Mouse (Mus musculus) embryonic facial prominence, embryonic 12.5 days (tissue): ENCODE measurements at regions not wholly inside any gene's neighbourhood (a gene's known extent, or its start where the extent isn't known, plus 50 kb on each side); places are given as distances from the start of the nearest gene placed in this dataset.
A peak's percentile ranks its signal among the peaks of the same experiment; 100 is the strongest.

ENCODE experiments used
- ATAC-seq: fragments of 200-750 bp; cut with Nextera tagmentation; 2 replicates; pipeline ENCODE4 v1.8.0; 2017; ENCODE audit not compliant: insufficient number of reproducible peaks, insufficient read depth, low FRiP score, low TSS enrichment
- H3K27ac ChIP-seq: fragments of 300-500 bp; sonication (generic); 2 replicates; pipeline ENCODE4 v1.5.1; 2016; ENCODE audit warnings: mild to moderate bottlenecking
- H3K27me3 ChIP-seq: fragments of 300-500 bp; sonication (generic); 2 replicates; pipeline ENCODE4 v1.6.1; 2016; ENCODE audit warnings: mild to moderate bottlenecking, moderate library complexity
- H3K36me3 ChIP-seq: fragments of 300-500 bp; sonication (generic); 2 replicates; pipeline ENCODE4 v1.6.1; 2016; ENCODE audit warnings: mild to moderate bottlenecking
- H3K4me1 ChIP-seq: fragments of 300-500 bp; sonication (generic); 2 replicates; pipeline ENCODE4 v1.6.1; 2016
- H3K4me2 ChIP-seq: fragments of 300-500 bp; sonication (generic); replicated peaks from 2 replicates; pipeline ENCODE4 v1.6.1; 2016; ENCODE audit warnings: mild to moderate bottlenecking, moderate library complexity
- H3K4me3 ChIP-seq: fragments of 300-500 bp; sonication (generic); 2 replicates; pipeline ENCODE4 v1.5.1; 2016; ENCODE audit warnings: mild to moderate bottlenecking
- H3K9ac ChIP-seq: fragments of 300-500 bp; sonication (generic); 2 replicates; pipeline ENCODE4 v1.6.1; 2016; ENCODE audit warnings: mild to moderate bottlenecking, moderate library complexity
- H3K9me3 ChIP-seq: fragments of 300-500 bp; sonication (generic); 2 replicates; pipeline ENCODE4 v1.6.1; 2016; ENCODE audit warnings: mild to moderate bottlenecking, moderate library complexity
- WGBS: fragments of 180-500 bp; shearing (Covaris S2); methylation state at CpG from one replicate; pipeline ENCODE4 v1.1.7; 2016; 5-methylcytosine and 5-hydroxymethylcytosine counted together

DNA sequence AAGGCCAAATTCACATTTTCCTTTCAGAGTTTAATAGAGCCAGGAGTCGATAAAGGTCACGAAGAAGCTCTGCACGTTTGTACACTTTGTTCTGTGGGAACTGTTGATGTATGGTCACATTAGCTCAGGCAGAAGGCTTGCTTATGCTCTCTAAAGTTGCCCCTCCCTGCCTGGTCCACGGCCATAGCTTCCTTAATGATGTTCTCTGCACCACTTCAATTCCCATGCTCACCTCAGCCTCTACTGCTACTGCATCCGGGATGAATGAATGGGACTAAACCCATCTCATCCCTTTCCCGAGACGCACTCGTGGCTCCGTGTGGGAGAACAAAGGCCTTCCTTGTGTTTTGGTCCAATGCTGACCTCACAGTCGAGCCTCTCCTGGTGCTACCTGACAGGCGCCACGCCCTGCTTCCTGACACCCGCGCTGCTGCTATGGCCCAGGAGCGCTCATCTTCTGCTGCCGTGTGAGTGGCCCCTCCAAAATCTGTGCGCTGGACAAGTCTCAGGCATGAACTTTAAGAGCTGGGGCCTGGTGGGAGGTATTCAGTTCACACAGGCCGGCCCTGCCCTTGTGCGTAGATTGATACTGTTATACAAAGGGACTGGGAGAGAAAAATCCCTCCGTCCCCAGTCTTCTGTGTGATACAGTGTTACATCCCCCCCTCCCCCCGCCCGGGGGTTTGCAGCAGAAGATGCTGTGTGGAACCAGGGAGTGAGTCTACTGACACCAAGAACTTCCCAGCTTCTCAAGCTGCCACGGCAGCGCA lies 386.3 kb upstream of the Trpc7 start:
- H3K4me1 ChIP-seq: peaks cover 3% of the 10 kb centered on the region; the same call in 1 of the 2 replicates
- H3K9me3 ChIP-seq: no peaks in the 10 kb centered on the region
- no peak overlapping the region for H3K4me3 ChIP-seq
- H3K9ac ChIP-seq: no peak overlapping the region
- H3K4me2 ChIP-seq: no peak overlapping the region
- 0 out of 2 replicates have a peak, but pooled peaks cover 5% of the 10 kb centered on the region for H3K27me3 ChIP-seq
- no peaks in the 10 kb centered on the region for H3K36me3 ChIP-seq
- 44% methylated on average over 24 of the region's 24 CpGs for WGBS
- no peak for ATAC-seq
- no peak overlapping the region for H3K27ac ChIP-seq

DNA sequence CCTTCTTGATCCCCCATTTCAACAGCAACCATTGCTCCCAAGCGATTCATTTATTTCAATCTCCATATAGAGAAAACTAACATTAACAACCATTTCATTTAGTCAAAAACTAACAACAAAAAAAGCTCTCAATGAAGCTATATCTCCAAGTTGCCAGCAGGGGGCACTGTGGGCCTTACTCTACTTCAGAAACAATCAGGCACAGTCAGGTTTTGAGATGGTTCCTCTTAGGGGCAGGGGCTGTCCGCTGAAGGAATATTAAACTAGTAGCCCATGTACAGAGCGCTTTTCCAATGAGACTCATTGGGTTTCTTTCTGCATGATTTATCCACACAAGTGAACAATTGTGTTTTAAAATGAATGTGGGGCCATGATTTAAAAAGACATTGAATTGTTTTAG lies 385.7 kb upstream of the Trpc7 start:
- Histone ChIP-seq H3K9me3 (no peaks in the 10 kb centered on the region), H3K4me3 (no peak overlapping the region), H3K4me1 (peaks cover 3% of the 10 kb centered on the region; the same call in 1 of the 2 replicates), H3K27ac (no peak overlapping the region), H3K36me3 (no peaks in the 10 kb centered on the region), H3K9ac (no peak overlapping the region), H3K27me3 (0 out of 2 replicates have a peak, but pooled peaks cover 5% of the 10 kb centered on the region), H3K4me2 (no peak overlapping the region)
- WGBS: 29% methylated on average over 3 of the region's 3 CpGs
- ATAC-seq: no peak

DNA sequence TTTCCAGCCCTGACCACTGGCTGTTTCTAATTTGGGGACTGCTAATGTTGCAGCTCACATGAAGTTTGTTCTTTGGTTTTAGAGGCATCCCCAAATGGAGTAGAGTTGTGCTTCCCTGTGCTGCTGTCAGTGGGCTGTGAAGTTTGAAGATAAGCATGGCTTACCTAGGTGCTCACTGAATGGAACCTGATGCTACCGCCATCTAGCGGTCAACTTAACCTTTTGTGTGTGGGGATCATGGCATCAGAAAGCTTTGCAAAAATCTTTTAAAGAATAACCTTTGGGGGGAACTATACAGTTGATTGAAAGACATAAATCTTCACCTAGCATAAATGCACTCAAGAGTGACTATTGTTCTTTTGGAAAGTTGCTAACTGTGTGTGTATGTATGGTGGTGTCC lies 382.8 kb upstream of the Trpc7 start:
- WGBS: 4% methylated on average over 2 of the region's 2 CpGs
- Histone ChIP-seq H3K4me1 (peaks cover 2% of the 10 kb centered on the region; the same call in 1 of the 2 replicates), H3K9ac (no peak overlapping the region), H3K27me3 (0 out of 2 replicates have a peak, but pooled peaks cover 5% of the 10 kb centered on the region), H3K27ac (no peak overlapping the region), H3K36me3 (no peaks in the 10 kb centered on the region), H3K4me3 (no peak overlapping the region), H3K4me2 (no peak overlapping the region), H3K9me3 (no peaks in the 10 kb centered on the region)
- ATAC-seq: no peak

DNA sequence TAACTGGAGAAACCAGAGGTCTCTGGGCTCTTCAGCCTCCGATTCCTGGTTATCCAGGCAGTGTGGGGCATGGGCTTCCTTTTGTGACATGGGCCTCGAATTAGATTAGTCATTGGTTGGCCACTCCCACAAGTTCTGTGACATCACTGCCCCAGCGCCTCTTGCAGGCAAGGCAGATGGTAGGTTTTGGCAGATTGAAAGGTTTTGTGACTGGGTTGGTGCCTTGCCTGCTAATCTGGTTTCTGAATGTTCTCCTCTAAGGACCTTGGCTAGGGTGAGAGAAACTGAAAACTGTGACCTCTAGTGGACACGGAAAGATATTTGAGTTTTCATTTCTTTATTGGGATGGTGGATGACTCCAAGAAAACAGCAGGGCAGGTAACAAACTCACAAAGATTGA lies 381.3 kb upstream of the Trpc7 start:
- H3K9ac ChIP-seq: no peak overlapping the region
- no peak overlapping the region for H3K4me2 ChIP-seq
- H3K36me3 ChIP-seq: no peaks in the 10 kb centered on the region
- no peak for ATAC-seq
- H3K4me1 ChIP-seq: no peaks in the 10 kb centered on the region
- H3K27me3 ChIP-seq: 0 out of 2 replicates have a peak, but pooled peaks cover under 1% of the 10 kb centered on the region
- no peaks in the 10 kb centered on the region for H3K9me3 ChIP-seq
- WGBS: 45% methylated on average over 4 of the region's 4 CpGs
- H3K4me3 ChIP-seq: no peak overlapping the region
- no peak overlapping the region for H3K27ac ChIP-seq

DNA sequence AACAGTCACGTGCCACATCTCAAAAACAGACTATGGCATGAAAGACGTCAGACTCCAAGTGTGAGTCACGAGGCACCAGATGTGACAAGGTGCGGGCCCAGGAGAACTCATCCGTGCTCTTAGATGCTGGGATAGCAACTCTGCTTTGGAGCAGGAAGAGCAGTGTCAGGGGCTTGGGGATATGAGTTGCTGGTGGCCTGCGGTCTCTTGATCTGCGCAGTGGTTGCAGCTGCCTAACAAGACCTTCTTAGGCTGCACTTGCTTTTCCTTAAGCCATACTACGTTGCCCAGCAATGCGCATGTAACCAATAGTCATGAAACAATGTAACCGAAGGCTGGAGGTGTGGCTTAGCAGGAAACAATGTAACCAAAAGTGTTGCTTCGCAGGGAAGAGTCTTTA lies 380.1 kb upstream of the Trpc7 start:
- Histone ChIP-seq H3K4me2 (no peak overlapping the region), H3K27me3 (no peaks in the 10 kb centered on the region), H3K4me1 (no peaks in the 10 kb centered on the region), H3K9me3 (no peaks in the 10 kb centered on the region), H3K27ac (no peak overlapping the region), H3K9ac (no peak overlapping the region), H3K4me3 (no peak overlapping the region), H3K36me3 (no peaks in the 10 kb centered on the region)
- 89% methylated on average over 11 of the region's 11 CpGs for WGBS
- ATAC-seq: no peak

DNA sequence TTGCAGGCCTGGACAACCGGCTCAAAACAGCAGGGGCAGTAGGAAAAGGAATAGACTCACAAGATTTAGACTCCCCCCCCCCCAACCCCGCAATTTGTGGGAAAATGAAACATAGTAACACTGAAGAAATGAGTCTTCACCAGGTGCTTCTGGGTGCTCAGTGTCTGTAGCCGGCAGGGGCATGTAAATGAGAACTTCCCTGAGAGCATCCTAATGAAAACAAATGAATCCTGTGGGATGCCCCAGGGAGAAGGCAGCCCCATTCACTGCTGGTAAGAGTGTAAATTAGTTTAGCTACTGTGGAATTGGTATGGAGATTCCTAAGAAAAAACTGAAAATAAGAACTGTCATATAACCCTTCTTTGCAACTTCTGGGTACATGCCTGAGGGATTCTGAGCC lies 377.8 kb upstream of the Trpc7 start:
- Histone ChIP-seq H3K9ac (no peak overlapping the region), H3K4me3 (no peak overlapping the region), H3K36me3 (no peaks in the 10 kb centered on the region), H3K27me3 (no peaks in the 10 kb centered on the region), H3K27ac (no peak overlapping the region), H3K9me3 (no peaks in the 10 kb centered on the region), H3K4me2 (no peak overlapping the region), H3K4me1 (no peaks in the 10 kb centered on the region)
- 19% methylated on average over 3 of the region's 3 CpGs for WGBS
- ATAC-seq: no peak

DNA sequence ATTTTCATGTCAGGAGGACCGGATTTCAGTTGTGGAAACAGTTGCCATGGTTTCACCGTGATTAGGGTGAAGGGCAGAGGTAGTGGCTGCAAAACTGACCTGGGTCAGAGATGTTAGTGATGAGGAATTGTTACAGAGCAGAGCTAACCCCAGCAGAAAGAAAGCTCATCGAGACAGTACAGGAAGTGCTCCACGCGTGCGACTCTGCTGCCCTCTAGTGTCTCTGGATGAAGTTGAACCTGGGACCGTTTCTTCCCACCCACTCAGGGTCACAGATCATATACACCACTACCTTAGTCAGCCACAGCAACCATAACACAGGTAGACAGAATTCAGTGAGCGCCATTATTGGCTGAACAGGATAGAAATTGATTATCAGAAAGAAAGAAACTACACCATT lies 373.8 kb upstream of the Trpc7 start:
- H3K4me2 ChIP-seq: no peak overlapping the region
- H3K9ac ChIP-seq: no peak overlapping the region
- 0 out of 2 replicates have a peak, but pooled peaks have one; percentile 64 for ATAC-seq
- no peak overlapping the region for H3K4me3 ChIP-seq
- no peaks in the 10 kb centered on the region for H3K36me3 ChIP-seq
- H3K27me3 ChIP-seq: no peaks in the 10 kb centered on the region
- H3K4me1 ChIP-seq: no peaks in the 10 kb centered on the region
- WGBS: 10% methylated on average over 8 of the region's 8 CpGs
- H3K9me3 ChIP-seq: no peaks in the 10 kb centered on the region
- no peak overlapping the region for H3K27ac ChIP-seq

DNA sequence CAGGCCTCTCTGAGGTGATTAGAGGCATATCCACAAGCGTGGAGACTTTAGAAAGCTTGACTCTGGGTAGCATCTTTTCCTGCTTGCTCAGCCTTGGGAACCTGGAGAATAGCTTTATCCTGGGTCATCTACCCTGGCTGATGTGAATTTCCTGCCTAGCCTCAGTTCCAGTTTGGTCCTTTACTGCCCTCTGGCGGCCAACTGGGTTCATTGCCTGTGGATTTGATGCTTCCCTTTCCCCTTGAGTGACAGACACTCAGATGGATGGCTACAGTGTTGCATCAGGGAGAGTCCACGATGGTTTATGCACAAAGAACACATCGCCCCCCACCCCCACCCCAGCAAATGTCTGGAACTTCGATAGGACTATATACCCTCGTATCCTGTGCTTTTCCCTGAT lies 364.1 kb upstream of the Trpc7 start:
- H3K4me3 ChIP-seq: no peak overlapping the region
- H3K4me2 ChIP-seq: no peak overlapping the region
- no peaks in the 10 kb centered on the region for H3K27me3 ChIP-seq
- 7% methylated on average over 6 of the region's 6 CpGs for WGBS
- no peak overlapping the region for H3K9ac ChIP-seq
- H3K9me3 ChIP-seq: no peaks in the 10 kb centered on the region
- H3K4me1 ChIP-seq: no peaks in the 10 kb centered on the region
- 0 out of 2 replicates have a peak, but pooled peaks have one; percentile 3 for ATAC-seq
- H3K27ac ChIP-seq: no peak overlapping the region
- H3K36me3 ChIP-seq: no peaks in the 10 kb centered on the region

DNA sequence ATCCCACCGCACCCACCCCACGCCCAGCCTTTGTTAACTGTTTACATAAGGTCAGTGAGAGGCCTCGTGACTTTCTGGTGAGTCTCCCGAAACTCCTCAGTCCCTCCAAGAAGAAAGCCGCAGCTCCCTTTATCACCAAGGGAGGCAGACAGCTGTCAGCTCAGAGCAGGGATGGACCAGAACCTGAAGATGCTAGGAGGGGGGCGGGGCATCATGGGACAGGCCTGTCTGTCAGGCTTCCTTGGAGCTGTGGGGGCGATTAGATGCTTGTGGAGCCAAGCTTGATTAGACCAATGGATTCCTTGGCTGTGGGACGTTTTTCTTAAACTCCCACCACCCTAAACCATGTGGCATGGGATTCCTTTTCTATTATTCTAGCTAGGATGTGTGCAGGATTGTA lies 363.7 kb upstream of the Trpc7 start:
- Histone ChIP-seq H3K4me1 (no peaks in the 10 kb centered on the region), H3K4me3 (no peak overlapping the region), H3K4me2 (no peak overlapping the region), H3K9me3 (no peaks in the 10 kb centered on the region), H3K9ac (no peak overlapping the region), H3K27ac (no peak overlapping the region), H3K36me3 (no peaks in the 10 kb centered on the region), H3K27me3 (no peaks in the 10 kb centered on the region)
- ATAC-seq: no peak
- WGBS: 64% methylated on average over 8 of the region's 8 CpGs

DNA sequence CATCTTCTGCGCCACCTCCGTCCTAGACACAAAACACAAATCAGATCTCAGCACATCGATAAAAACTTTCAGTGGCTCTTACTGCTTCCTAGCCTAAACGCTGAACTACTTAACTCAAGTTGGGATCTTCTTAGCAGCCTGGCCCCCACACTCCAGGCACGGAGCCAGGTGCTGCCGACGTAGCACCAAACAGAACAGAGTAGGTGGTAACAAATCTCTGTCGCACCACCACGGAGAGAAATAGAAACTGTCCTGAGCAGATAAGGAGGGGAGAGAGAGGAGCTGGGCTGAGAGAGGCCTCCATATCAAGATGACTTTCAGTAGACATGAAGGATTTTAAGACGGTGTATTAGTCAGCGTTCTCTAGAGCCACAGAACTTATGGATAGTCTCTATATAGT lies 360.1 kb upstream of the Trpc7 start:
- H3K4me3 ChIP-seq: no peak overlapping the region
- no peak overlapping the region for H3K4me2 ChIP-seq
- 94% methylated on average over 11 of the region's 11 CpGs for WGBS
- H3K27ac ChIP-seq: no peak overlapping the region
- H3K9ac ChIP-seq: no peak overlapping the region
- ATAC-seq: no peak
- no peaks in the 10 kb centered on the region for H3K4me1 ChIP-seq
- no peaks in the 10 kb centered on the region for H3K36me3 ChIP-seq
- H3K27me3 ChIP-seq: no peaks in the 10 kb centered on the region
- H3K9me3 ChIP-seq: no peaks in the 10 kb centered on the region

DNA sequence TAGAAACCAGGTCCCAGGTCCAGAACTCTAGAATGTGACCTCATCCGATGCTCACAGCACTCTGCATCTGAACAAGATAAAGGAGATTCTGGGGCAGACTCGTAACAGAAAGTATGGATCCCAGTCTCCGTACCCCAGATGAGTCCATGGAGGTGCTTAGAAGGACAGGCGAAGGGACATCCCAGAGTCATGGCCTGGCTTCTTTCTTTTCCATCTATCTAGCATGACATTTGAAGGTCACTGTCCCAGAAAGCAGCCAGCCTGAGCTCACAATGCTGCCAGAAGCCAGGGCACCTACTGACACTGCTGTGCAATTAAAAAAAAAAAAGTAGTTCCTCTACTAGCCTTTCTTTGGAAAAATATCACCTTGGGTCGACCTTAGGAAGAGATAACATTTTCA lies 354.1 kb upstream of the Trpc7 start:
- H3K36me3 ChIP-seq: no peaks in the 10 kb centered on the region
- WGBS: 82% methylated on average over 5 of the region's 5 CpGs
- no peak overlapping the region for H3K9ac ChIP-seq
- H3K27me3 ChIP-seq: no peaks in the 10 kb centered on the region
- H3K27ac ChIP-seq: no peak overlapping the region
- H3K4me1 ChIP-seq: no peaks in the 10 kb centered on the region
- H3K9me3 ChIP-seq: no peaks in the 10 kb centered on the region
- no peak overlapping the region for H3K4me2 ChIP-seq
- ATAC-seq: no peak
- H3K4me3 ChIP-seq: no peak overlapping the region

DNA sequence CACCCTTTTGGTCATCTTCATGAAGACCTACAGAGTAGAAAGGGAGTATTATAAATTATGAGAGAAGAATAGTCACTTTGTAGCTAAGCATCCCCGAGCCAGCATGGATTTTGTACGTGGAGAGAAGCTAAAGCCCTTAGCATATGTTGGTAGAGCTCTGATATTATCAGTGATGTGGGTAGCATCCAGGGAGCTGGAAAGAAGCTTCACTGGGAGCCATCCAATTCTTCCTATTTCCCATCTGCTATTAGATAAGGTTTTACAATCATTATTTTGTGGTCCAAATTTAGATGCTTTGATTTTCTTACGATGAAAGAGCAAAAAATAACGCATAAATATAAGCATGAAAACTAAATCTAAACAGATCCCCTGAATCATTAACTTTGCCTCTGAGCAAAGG lies 353.6 kb upstream of the Trpc7 start:
- H3K27me3 ChIP-seq: no peaks in the 10 kb centered on the region
- no peaks in the 10 kb centered on the region for H3K36me3 ChIP-seq
- 84% methylated on average over 4 of the region's 4 CpGs for WGBS
- H3K4me2 ChIP-seq: no peak overlapping the region
- H3K27ac ChIP-seq: no peak overlapping the region
- ATAC-seq: no peak
- H3K9me3 ChIP-seq: no peaks in the 10 kb centered on the region
- H3K4me3 ChIP-seq: no peak overlapping the region
- H3K9ac ChIP-seq: no peak overlapping the region
- H3K4me1 ChIP-seq: no peaks in the 10 kb centered on the region
